Mouse (Mus musculus) gastrocnemius, adult 2 months (tissue): ENCODE data around the gene Mmp2. TPM values are rescaled to one million over a fixed set of nuclear protein-coding genes. Genes with fewer than 3 reads are reported as not detected.
A peak's percentile ranks its signal among the peaks of the same experiment; 100 is the strongest.

ENCODE experiments used
- DNase-seq: peaks from one replicate; pipeline ENCODE4 v3.0.0; 2022
- H3K27ac ChIP-seq: fragments of 200-600 bp; 2 replicates; pipeline ENCODE4 v1.8.1; 2022; ENCODE audit warnings: mild to moderate bottlenecking
- H3K4me3 ChIP-seq: fragments of 200-600 bp; 2 replicates; pipeline ENCODE4 v1.8.1; 2022; ENCODE audit warnings: mild to moderate bottlenecking, moderate library complexity
- CTCF ChIP-seq: fragments of 200-600 bp; IDR thresholded peaks from 2 replicates; pipeline ENCODE4 v1.8.1; 2022; ENCODE audit warnings: antibody characterized with exemption, mild to moderate bottlenecking, moderate library complexity
- intact Hi-C: fragments of 180-260 bp; cut with DNase I; formaldehyde crosslinking; loops from one replicate; pipeline ENCODE4 v1.15.1; 2025
- total RNA-seq, 2 experiments: library from RNA; stranded (reverse); gene quantifications; 2 replicates each; pipeline ENCODE4 v1.2.3; 2021

Gene Mmp2
- total RNA-seq, 2 experiments from 2014 or later = 35.5 to 75.4 TPM

DNA sequence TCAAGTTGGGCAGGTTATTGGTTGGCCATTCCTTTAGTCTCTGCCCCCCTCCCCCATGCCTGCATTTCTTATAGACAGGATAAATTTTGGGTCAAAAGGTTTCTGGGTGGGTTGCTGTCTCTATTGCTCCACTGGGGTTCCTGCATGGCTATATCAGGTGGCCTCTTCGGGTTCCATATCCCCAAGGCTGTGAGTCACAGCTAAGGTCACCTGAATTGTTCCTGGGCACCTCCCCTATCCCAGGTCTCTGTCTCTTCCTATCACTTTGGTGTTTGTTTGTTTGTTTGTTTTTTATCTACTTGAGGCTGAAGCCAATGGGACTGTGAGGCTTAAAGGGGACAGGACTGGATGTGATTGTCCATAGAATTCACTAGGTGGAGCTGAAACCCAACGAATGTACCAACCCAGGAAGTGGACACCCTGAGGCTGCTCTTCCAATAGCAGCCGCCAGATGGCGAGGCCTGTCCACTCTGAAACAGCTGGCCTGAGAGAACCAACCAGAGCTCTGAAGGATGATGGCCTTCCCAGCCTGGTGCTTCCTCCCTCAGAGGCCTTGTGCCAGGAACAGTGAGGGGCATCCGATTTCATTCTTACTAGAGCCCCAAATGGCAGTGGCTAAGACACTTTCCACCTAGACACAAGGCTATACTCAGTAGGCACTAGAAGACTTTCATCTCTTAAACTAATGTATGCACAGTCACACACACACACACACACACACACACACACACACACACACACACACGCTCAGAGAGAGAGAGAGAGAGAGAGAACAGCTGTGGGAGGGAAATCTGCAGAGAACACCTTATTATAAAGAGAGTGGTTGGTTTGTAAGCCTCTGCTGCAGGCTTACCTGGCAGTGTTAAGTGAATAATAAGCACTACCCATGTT is 8.9 kb upstream of the Mmp2 start:
- intact Hi-C loops = loop anchor here (1.0 kb wide), 2 partner anchors 65 to 179 kb away; no protein-coding TSS in a partner anchor
- Histone ChIP-seq H3K27ac (no peak overlapping the region), H3K4me3 (no peak overlapping the region)
- TF ChIP-seq CTCF = no peak; the same call in none of the 2 replicates
- peak; percentile 94 for DNase-seq

DNA sequence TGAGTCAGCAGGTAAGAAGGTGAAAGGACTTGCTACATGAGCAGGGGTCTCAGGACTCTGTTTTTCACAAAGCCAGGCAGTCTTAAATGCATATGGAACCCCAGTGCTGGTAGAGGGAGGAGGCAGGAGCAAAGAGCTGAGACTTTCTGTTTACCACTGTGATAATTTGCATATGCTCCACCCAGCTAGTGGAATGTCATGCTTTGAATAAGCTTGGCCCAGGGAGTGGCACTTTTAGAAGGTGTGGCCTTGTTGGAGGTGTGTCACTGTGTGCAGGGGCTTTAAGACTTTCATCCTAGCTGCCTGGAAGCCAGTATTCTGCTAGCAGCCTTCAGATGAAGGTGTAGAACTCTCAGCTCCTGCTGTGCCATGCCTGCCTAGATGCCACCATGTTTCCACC is 5.9 kb upstream of the Mmp2 start:
- TF ChIP-seq CTCF = no peak
- no peak overlapping the region for H3K4me3 ChIP-seq
- H3K27ac ChIP-seq = no peak overlapping the region
- intact Hi-C loops = no loop called here
- DNase-seq = no peak

DNA sequence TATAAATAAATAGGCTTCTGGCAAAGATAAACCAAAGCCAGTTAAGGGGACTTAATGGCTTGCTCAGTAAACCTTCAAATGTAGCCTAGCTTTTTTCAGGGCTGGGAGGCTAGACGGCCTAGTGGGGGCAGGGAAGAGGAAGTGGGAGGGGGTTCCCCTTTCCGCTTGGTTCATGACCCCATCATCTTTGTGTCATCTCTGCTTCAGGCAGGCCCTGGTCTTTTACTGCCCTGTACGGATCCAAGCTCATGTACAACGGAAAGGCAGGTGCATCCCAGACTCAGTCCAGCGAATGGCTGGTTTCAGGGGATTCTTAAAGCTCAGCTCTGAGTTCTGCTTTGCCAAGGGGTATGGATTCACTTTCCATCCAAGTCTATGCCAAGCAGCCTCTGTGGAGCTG is 4.7 kb upstream of the Mmp2 start:
- Histone ChIP-seq H3K4me3 (no peak overlapping the region), H3K27ac (no peak overlapping the region)
- TF ChIP-seq CTCF = no peak
- no peak for DNase-seq
- intact Hi-C loops = no loop called here

DNA sequence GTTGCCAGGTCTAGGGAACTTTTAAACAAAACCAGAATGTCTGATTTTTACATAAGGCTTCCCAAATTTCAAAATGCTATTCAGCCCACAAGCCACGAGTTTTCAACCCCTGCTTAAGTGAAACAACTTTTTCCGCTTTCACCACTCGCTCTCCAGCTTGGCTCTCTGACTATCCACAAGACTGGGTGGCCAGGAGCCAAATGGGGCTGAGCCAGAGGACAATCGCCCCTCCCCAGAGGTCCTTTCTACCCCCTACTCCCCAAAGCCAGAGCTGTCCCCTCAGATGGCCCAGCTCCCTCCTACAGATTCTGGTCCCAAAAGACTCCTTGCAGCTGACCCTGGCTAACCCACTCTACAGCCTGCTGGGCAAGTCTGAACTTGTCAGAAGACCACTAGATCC is 1.1 kb upstream of the Mmp2 start:
- H3K27ac ChIP-seq = peak overlapping the region; percentile 89
- DNase-seq = peak; percentile 66
- TF ChIP-seq CTCF = no peak
- no peak overlapping the region for H3K4me3 ChIP-seq
- intact Hi-C loops = no loop called here

DNA sequence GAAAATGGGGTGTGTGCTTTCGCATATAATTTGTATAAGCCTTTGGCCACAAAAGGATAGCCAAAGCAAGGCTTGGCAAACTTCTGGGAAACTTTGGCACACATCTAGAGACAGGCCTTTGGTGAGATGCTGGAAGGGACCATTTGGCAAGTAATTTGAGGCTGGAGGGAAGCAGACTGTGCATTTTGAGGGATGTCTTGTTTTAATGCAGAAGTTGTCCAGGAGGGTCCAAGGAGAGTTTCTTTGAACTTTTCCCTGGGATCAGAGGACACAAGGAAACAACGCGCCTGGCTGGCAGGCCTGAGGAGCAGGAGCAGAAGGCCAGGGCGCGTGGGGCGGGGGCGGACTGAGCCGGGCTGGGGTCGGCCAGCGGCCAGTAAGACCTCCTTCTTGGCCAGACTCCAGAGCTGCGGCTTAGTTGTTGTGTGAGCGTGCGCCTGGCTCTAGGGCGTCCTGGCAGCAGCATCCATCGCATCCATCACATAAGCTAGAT is 1.2 kb downstream of the Mmp2 start:
- peak; percentile 76 for DNase-seq
- Histone ChIP-seq H3K4me3 (peak overlapping the region; percentile 76), H3K27ac (peak overlapping the region; percentile 89)
- intact Hi-C loops = no loop called here
- no peak for TF ChIP-seq CTCF

DNA sequence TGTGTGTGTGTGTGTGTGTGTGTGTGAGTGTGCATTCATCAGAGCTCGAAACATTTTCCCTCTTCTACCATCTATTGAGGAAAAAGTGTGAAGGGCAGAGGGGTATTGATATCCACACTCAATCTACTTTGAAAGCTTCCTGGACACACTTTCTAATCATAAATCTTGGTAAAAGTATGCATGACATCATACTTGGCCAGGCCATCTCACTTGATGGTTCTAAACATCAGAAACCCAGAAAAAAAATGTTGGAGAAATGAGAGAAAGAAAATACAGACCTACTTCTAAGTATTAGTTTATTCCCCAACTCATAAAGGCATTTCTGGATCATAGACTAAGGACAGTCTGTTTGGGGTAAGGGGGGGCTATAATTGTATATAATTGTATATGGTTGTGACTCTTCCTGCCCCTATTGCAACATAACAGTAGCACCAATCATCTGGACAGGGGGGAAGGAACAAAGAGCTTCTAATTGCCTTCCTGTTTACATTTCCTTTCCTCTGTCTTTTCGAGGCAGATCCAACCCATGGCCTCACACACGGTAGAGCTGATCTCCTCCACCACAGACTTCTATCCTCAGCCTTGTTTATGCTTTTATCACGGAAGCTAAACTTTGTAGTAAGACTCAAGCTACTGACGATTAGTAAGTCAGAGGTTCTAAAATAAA is 7.1 kb downstream of the Mmp2 start:
- Histone ChIP-seq H3K4me3 (no peak overlapping the region), H3K27ac (peak overlapping the region; percentile 51; the same call in 1 of the 2 replicates)
- intact Hi-C loops = no loop called here
- no peak for DNase-seq
- TF ChIP-seq CTCF = no peak

DNA sequence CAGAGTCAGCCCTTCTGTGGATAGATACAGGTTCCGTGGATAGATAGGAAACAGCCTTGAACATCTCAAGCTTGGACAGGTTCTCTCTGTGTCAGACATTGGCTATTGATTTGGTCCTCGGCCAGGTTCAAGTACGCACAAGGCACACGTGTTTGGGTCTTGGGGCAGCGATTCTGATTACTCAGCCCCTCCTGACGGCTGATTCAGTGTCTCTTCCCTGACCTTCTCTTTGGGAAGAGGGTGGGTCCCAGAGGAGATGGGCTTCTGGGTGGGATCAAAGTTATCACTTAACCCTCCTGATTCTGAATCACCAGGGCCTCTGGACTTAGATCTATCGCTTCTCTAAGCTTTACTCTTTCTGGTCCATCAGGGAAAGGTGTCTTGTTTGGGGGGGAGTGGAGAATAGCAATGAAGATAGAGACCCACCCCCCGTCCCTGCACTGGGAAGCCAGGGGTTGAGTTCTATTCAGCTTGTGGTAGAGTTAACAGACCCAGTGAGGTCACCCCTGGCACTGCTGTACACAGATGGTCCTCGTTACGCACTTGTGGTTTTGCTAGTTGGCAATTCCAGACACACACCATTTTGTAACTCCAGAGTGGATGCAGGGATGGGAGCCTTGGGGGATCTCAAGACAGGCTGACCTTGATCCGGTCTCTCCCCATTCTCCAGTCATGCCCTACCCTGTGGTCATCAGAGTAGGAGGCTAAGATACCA is 7.9 kb downstream of the Mmp2 start:
- peak; percentile 78 for DNase-seq
- no peak overlapping the region for H3K4me3 ChIP-seq
- intact Hi-C loops = no loop called here
- TF ChIP-seq CTCF = no peak
- peak overlapping the region; percentile 57 for H3K27ac ChIP-seq

DNA sequence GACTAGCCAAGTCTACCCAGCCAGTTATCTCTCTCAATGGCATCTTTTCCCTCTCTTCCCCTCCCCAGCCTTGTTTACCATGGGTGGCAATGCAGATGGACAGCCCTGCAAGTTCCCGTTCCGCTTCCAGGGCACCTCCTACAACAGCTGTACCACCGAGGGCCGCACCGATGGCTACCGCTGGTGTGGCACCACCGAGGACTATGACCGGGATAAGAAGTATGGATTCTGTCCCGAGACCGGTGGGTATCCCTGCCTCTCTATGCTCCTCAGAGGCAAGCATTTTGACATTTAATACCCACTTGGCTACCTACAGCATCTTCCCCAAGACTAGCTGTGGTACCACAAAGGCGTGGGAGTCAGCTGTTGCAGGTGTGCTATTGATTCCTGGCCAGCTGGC is 8.8 kb downstream of the Mmp2 start:
- DNase-seq = no peak
- TF ChIP-seq CTCF = no peak
- H3K27ac ChIP-seq = no peak overlapping the region
- H3K4me3 ChIP-seq = no peak overlapping the region
- intact Hi-C loops = no loop called here

DNA sequence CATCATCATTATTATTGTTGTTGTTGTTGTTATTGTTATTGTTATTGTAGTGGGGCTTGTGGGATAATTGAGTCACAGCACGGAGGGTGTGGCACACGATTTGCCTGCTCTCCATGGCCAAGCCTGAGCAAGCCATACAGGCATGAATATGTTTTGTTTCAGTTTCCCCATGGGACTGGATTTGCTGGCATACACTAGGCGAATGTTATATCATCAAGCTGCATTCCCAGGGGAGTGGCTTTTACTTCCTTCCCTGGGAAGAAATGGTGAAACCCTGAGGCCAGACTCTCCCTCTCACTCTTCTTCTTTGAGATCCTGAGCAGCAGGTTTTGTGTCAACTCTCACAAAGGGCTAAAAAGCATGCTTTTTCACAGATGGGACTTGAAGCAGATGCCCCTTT is 11.5 kb downstream of the Mmp2 start:
- TF ChIP-seq CTCF = no peak
- no peak overlapping the region for H3K4me3 ChIP-seq
- intact Hi-C loops = no loop called here
- H3K27ac ChIP-seq = peak overlapping the region; percentile 56; the same call in 1 of the 2 replicates
- no peak for DNase-seq

DNA sequence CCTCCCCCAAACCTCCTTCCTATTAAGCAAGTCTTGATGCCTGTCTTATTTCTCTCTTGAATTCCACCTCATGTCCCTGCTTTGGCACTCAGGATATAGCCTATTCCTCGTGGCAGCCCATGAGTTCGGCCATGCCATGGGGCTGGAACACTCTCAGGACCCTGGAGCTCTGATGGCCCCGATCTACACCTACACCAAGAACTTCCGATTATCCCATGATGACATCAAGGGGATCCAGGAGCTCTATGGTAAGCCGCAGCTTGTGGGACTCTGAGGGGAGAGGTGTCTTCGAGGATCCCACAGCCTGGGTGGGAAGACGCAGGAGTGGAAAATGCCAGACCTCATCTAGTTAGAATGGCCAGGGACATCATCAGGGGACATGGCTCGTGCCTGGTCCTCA is 12.1 kb downstream of the Mmp2 start:
- no peak for TF ChIP-seq CTCF
- Histone ChIP-seq H3K27ac (peak overlapping the region; percentile 56), H3K4me3 (no peak overlapping the region)
- DNase-seq = no peak
- intact Hi-C loops = no loop called here

DNA sequence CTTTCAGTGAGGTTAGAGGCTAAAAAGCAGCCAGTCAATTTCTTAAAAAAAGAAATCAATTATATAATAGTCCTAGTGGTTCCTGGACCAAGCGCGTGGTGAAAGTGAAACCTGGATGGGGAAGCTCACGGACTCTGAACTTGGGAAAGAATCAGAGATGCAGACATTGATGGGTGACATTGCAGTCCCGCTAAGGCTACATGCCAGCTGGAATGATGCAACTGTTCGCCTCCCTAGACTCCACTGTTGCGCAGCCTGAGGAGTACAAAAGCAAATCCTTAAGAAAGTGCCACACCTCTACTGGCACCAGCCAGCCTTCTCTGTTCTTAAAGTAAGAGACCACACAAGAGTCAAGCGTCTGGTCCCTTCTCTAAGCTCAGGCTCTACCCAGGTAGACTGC is 12.8 kb downstream of the Mmp2 start:
- Histone ChIP-seq H3K27ac (peak overlapping the region; percentile 48; the same call in 1 of the 2 replicates), H3K4me3 (peak overlapping the region; percentile 32)
- intact Hi-C loops = no loop called here
- DNase-seq = peak; percentile 75
- TF ChIP-seq CTCF = no peak

DNA sequence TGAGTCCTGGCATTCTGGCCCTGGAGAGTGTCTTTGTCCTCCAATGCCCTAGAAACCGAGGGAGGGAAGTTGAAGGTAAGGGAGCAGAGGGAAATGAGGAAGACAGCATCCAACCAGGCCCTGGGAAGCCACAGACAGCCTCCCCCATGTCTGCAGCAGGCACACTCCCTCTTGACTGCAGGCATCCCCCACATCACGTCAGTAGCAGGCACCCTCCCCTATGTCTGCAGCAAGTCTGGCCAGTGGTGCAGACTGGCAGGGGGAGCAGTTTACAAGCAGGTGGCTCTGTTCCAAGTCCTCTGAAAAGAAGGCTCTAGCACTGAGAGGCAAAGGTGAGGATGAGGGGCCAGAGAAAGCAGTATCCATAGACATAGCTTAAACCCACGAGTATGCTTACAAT is 19.6 kb downstream of the Mmp2 start:
- no peak for DNase-seq
- intact Hi-C loops = no loop called here
- no peak for TF ChIP-seq CTCF
- peak overlapping the region; percentile 56 for H3K27ac ChIP-seq
- no peak overlapping the region; the same call in 1 of the 2 replicates for H3K4me3 ChIP-seq
